Mouse (Mus musculus) mesoderm, embryonic 11.5 days (tissue): ENCODE results near the gene Myf5.

ENCODE experiments used
- DNase-seq: peaks from one replicate; pipeline ENCODE4 v3.0.0-alpha.2; 2012; ENCODE audit warnings: low read depth, low spot score

Myf5 gene

GRCm38 (mm10) chr10:107436967-107437366, 49.0 kb downstream of the Myf5 start:
- DNase-seq: no peak
